Mouse (Mus musculus): ENCODE data around the gene Fndc4. TPM values are rescaled to one million over a fixed set of nuclear protein-coding genes. Genes with fewer than 3 reads are reported as not detected.

The Fndc4 gene
- polyA plus RNA-seq (2014; fragmentation: Illumina TruSeq; extraction: RNeasy Lipid Tissue Mini Kit (QIAGEN cat#74804); ENCODE audit: low read depth, low replicate concordance), result 3.0 TPM

DNA sequence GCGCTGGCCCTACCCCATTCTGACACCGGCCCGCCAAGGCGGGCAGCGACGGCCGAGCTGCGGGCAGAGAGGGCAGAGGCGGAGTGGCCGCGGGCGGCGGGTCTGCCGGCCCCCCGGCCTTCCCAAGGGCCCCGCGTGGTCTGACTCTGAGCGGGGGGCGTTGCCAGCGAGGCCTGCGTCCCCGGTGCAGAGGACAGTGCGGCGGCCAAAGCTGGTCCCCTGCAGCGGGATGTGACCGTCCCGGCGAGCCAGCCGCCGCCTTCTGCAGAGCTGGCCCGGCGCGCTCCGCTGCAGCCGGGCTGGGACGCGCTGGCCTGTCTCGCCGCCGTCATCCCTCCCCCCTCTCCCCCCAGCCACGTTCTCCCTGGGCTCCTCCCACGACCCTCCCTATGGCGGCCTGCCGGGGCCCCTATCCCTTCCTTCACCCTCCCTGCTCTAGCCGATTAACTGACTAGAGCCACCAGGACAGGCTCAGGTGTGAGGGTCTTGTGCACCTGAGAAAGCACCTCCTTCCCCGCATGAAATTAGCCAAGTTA is at the start of gene Fndc4:
Gene Fndc4, minus strand, starts transcription at position 475 of the 536 bp plus-strand sequence.

DNA sequence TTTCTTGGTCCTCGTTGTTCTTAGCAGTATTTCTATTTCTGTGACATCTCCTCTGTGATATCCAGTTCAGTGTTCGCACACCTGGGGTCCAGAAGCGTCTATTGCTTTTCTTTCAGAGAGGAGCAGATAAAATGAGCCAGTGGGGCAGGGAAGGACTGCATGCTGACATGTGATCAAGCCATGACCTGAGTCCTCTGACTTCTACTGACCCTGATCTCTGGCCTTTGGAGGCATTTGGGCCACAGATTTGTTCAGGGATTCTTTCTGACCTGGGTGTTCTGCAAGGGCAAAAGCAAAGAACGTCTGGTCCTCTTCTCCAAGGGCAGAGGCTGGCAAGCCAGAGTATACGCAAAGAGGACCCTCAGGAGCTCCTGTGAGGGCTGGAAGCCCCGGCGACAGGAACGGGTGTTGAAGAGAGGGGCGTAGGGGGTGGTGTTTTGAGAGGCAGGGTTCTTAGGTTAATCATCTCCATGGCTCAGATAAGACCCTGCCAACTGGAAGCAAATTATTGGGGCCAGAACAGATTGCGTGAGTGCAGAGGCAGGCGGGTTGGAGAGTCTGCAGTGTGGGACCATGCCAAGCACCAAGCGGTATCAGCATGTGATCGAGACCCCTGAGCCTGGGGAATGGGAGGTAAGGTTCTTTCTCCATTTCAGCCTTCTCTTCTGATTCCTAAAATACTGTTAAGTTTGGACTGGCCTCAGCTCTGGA is 1.3 kb upstream of the Fndc4 start, which contains the start of gene Gckr:
Gene Gckr, plus strand, starts transcription at position 397 of the 711 bp plus-strand sequence.

DNA sequence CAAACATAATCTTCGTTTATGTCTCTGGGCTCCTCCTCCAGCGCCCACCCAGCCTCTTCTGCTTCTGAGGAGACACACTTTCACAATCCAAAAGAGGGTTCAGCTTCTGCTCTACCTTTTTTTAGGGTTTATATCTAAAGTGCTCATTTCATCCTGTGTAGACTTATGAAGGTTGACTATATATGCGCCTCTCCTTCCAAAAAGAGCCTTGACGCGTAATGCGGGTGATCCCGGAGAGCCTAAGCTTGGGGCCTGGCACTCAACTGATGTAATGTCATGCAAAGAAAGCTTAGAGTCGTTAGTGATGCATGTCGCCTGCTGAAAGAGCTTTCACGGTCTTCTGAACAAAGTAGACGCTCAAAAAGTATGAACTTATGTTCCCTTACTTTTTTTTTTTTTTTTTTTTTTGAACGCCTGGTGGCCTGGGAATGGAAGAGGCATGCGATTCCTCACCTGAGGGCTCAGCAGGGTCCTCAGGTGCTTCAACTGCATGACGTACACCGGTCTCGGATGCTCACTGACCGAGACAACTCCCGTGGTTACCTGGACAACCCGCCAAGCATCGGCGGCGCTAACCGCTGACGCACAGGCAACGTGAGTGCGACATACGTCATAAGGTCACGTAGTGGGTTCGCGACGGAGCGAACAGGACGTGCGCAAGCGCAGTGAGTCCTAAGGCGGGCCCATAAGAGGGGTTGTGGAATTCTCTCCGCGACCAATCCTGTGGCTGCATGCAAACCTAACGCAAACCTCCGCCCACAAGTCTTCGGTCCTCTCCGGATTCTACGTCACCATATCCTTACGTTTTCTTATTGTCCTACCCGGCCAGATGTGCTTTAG is 5.1 kb downstream of the Fndc4 start, which contains the start of gene Ift172:
Gene Ift172, minus strand, starts transcription at position 596 of the 840 bp plus-strand sequence.

DNA sequence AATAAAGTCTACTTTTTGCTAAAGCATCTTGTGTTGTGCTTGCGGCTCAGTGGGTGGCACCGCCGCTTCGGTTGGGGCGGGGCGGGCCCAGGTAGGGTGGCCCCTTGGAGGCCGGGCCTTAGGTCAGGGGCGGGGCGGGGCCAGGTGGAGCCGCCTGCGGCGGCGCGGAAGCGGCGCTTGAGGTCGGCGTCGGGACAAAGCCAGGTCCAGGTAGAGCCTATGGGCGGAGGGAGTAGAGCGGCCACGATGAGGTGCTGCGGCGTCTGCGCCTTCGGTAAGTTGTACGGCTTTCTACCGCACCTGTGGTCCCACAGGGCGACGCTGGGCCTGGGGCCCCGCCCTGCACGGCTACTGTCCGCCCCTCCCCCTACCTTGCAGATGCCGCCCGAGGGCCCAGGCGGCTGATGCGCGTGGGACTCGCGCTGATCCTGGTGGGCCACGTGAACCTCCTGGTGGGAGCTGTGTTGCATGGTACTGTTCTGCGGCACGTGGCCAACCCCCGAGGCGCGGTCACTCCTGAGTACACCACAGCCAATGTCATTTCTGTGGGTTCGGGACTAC is 44.3 kb downstream of the Fndc4 start, which contains the start of gene Krtcap3:
Gene Krtcap3, plus strand, starts transcription at position 151 of the 561 bp plus-strand sequence.

Other genes with a start within 250 kb of the Fndc4 start
- gene Atraid, start 247.8 kb downstream of the Fndc4 start, polyA plus RNA-seq (2014; fragmentation: Illumina TruSeq; extraction: RNeasy Lipid Tissue Mini Kit (QIAGEN cat#74804); ENCODE audit: low read depth, low replicate concordance), result 190 TPM
- 14.3 TPM for gene Slc5a6, start 247.2 kb downstream of the Fndc4 start, polyA plus RNA-seq (2014; fragmentation: Illumina TruSeq; extraction: RNeasy Lipid Tissue Mini Kit (QIAGEN cat#74804); ENCODE audit: low read depth, low replicate concordance)
- gene Cad, start 241.3 kb downstream of the Fndc4 start, polyA plus RNA-seq (2014; fragmentation: Illumina TruSeq; extraction: RNeasy Lipid Tissue Mini Kit (QIAGEN cat#74804); ENCODE audit: low read depth, low replicate concordance), result 0.32 TPM
- gene Dnajc5g, start 189.8 kb downstream of the Fndc4 start, polyA plus RNA-seq (2014; fragmentation: Illumina TruSeq; extraction: RNeasy Lipid Tissue Mini Kit (QIAGEN cat#74804); ENCODE audit: low read depth, low replicate concordance), result not detected
- gene Slc30a3, start 187.8 kb downstream of the Fndc4 start, polyA plus RNA-seq (2014; fragmentation: Illumina TruSeq; extraction: RNeasy Lipid Tissue Mini Kit (QIAGEN cat#74804); ENCODE audit: low read depth, low replicate concordance), result not detected
- gene Trim54, start 179.4 kb downstream of the Fndc4 start, polyA plus RNA-seq (2014; fragmentation: Illumina TruSeq; extraction: RNeasy Lipid Tissue Mini Kit (QIAGEN cat#74804); ENCODE audit: low read depth, low replicate concordance), result not detected
- not detected for gene Ucn, start 157.3 kb downstream of the Fndc4 start, polyA plus RNA-seq (2014; fragmentation: Illumina TruSeq; extraction: RNeasy Lipid Tissue Mini Kit (QIAGEN cat#74804); ENCODE audit: low read depth, low replicate concordance)
- 85.7 TPM for gene Mpv17, start 141.8 kb downstream of the Fndc4 start, polyA plus RNA-seq (2014; fragmentation: Illumina TruSeq; extraction: RNeasy Lipid Tissue Mini Kit (QIAGEN cat#74804); ENCODE audit: low read depth, low replicate concordance)
- gene Gm29609, start 116.2 kb downstream of the Fndc4 start, polyA plus RNA-seq (2014; fragmentation: Illumina TruSeq; extraction: RNeasy Lipid Tissue Mini Kit (QIAGEN cat#74804); ENCODE audit: low read depth, low replicate concordance), result 0.24 TPM
- gene Gtf3c2, start 115.9 kb downstream of the Fndc4 start, polyA plus RNA-seq (2014; fragmentation: Illumina TruSeq; extraction: RNeasy Lipid Tissue Mini Kit (QIAGEN cat#74804); ENCODE audit: low read depth, low replicate concordance), result 30.1 TPM
- 65.1 TPM for gene Snx17, start 102.9 kb downstream of the Fndc4 start, polyA plus RNA-seq (2014; fragmentation: Illumina TruSeq; extraction: RNeasy Lipid Tissue Mini Kit (QIAGEN cat#74804); ENCODE audit: low read depth, low replicate concordance)
- gene Eif2b4, start 102.7 kb downstream of the Fndc4 start, polyA plus RNA-seq (2014; fragmentation: Illumina TruSeq; extraction: RNeasy Lipid Tissue Mini Kit (QIAGEN cat#74804); ENCODE audit: low read depth, low replicate concordance), result 1.6 TPM
- gene Zfp513, start 93.8 kb downstream of the Fndc4 start, polyA plus RNA-seq (2014; fragmentation: Illumina TruSeq; extraction: RNeasy Lipid Tissue Mini Kit (QIAGEN cat#74804); ENCODE audit: low read depth, low replicate concordance), result 0.85 TPM
- gene Ppm1g, start 75.4 kb downstream of the Fndc4 start, polyA plus RNA-seq (2014; fragmentation: Illumina TruSeq; extraction: RNeasy Lipid Tissue Mini Kit (QIAGEN cat#74804); ENCODE audit: low read depth, low replicate concordance), result 20.9 TPM
- 66.5 TPM for gene Nrbp1, start 55.2 kb downstream of the Fndc4 start, polyA plus RNA-seq (2014; fragmentation: Illumina TruSeq; extraction: RNeasy Lipid Tissue Mini Kit (QIAGEN cat#74804); ENCODE audit: low read depth, low replicate concordance)
- not detected for gene Gm9970, start 54.8 kb downstream of the Fndc4 start, polyA plus RNA-seq (2014; fragmentation: Illumina TruSeq; extraction: RNeasy Lipid Tissue Mini Kit (QIAGEN cat#74804); ENCODE audit: low read depth, low replicate concordance)
- gene Krtcap3, start 44.4 kb downstream of the Fndc4 start, polyA plus RNA-seq (2014; fragmentation: Illumina TruSeq; extraction: RNeasy Lipid Tissue Mini Kit (QIAGEN cat#74804); ENCODE audit: low read depth, low replicate concordance), result 1.5 TPM
- 11.9 TPM for gene Ift172, start 5.0 kb downstream of the Fndc4 start, polyA plus RNA-seq (2014; fragmentation: Illumina TruSeq; extraction: RNeasy Lipid Tissue Mini Kit (QIAGEN cat#74804); ENCODE audit: low read depth, low replicate concordance)
- not detected for gene Gckr, start 1.4 kb upstream of the Fndc4 start, polyA plus RNA-seq (2014; fragmentation: Illumina TruSeq; extraction: RNeasy Lipid Tissue Mini Kit (QIAGEN cat#74804); ENCODE audit: low read depth, low replicate concordance)
- gene Zfp512, start 156.4 kb upstream of the Fndc4 start, polyA plus RNA-seq (2014; fragmentation: Illumina TruSeq; extraction: RNeasy Lipid Tissue Mini Kit (QIAGEN cat#74804); ENCODE audit: low read depth, low replicate concordance), result 20.2 TPM
- not detected for gene 4930548H24Rik, start 189.7 kb upstream of the Fndc4 start, polyA plus RNA-seq (2014; fragmentation: Illumina TruSeq; extraction: RNeasy Lipid Tissue Mini Kit (QIAGEN cat#74804); ENCODE audit: low read depth, low replicate concordance)
- 26.4 TPM for gene Gpn1, start 198.7 kb upstream of the Fndc4 start, polyA plus RNA-seq (2014; fragmentation: Illumina TruSeq; extraction: RNeasy Lipid Tissue Mini Kit (QIAGEN cat#74804); ENCODE audit: low read depth, low replicate concordance)
- gene Slc4a1ap, start 230.9 kb upstream of the Fndc4 start, polyA plus RNA-seq (2014; fragmentation: Illumina TruSeq; extraction: RNeasy Lipid Tissue Mini Kit (QIAGEN cat#74804); ENCODE audit: low read depth, low replicate concordance), result 48.0 TPM
- 15.8 TPM for gene Supt7l, start 231.7 kb upstream of the Fndc4 start, polyA plus RNA-seq (2014; fragmentation: Illumina TruSeq; extraction: RNeasy Lipid Tissue Mini Kit (QIAGEN cat#74804); ENCODE audit: low read depth, low replicate concordance)